Mouse (Mus musculus) retina, postnatal 1 day (tissue): ENCODE results near the gene Nme3.

Experiments
- DNase-seq: peaks from one replicate; pipeline ENCODE4 v3.0.0-alpha.2; 2012

Nme3 gene

DNA sequence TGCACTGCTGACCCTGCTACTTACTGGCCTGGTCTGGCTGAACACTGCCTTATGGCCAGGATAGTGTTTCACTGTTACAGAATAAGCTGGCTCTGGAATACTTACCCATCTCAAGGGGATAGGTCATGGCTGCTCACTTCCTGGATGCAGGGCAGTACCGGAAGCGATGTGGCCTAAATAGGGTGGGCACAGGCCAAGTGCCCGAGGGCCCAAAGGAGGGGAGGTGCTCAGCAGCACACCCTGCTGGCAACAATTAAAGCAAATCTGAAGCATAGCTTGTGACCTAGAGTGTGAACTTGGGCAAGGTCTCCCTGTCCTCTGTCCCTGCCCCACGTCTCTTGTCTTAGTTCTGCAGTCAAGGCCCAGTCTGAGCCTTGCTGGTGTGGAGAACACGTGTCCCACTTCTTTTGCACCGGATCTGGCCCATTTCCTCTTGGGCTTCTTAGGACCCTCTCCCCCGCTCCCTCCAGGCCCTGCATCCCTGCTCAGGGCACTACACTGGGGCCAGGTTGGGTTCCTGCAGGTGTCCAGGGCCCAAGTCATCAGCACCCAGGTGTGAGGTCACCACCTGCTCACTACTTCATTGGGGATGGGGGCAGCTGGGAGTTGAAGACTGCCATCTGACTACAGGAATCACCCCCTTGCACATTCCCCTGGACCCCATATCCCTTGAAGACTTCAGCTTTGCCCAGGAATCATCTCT is 14.4 kb upstream of the Nme3 start:
- DNase-seq: peak; percentile 79

GRCm38 (mm10) chr17:24884391-24884790 is 11.9 kb upstream of the Nme3 start:
- no peak for DNase-seq

DNA sequence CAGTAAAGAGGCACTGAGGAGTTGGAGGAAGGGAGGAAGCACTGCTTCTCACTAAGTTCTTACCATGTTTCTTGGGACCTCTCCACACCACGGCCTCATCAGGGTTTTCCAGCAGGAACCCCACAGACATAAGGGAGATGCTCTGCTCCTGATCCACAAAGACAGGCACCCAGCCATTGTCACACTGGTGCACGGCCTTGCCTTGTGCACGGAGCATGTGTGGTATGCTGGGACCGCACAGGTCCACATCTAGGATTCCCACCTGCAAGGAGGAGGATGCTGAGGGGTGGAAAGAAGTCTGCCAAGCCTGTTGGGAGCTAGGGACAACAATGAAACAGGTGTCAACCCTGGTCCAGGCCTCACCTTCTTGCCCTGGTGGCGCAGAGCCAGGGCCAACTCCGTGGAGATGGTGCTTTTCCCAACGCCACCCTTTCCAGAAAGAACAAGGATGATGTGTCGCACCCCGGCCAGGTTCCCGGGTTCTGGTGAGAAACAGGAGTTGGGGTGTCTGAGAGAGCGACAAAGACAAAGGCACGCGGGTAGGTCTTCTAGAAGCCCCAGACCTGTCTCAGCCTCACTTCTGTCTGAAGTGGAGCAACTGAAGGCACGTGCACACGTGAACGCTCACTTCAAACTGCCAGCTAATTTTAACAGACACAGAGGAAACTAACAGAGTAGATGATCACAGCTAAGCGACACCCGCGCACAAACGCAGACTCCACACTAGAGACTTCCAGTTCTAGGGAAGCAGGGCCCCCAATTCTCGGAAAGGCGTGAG is 10.8 kb upstream of the Nme3 start:
- DNase-seq: no peak

GRCm38 (mm10) chr17:24886134-24886931 is 10.0 kb upstream of the Nme3 start, which contains the start of the genes Nubp2 and Spsb3:
Gene Nubp2 (minus strand): TSS chr17:24886349.
Gene Spsb3 (plus strand): TSS chr17:24886643.
- DNase-seq: peak; percentile 100

DNA sequence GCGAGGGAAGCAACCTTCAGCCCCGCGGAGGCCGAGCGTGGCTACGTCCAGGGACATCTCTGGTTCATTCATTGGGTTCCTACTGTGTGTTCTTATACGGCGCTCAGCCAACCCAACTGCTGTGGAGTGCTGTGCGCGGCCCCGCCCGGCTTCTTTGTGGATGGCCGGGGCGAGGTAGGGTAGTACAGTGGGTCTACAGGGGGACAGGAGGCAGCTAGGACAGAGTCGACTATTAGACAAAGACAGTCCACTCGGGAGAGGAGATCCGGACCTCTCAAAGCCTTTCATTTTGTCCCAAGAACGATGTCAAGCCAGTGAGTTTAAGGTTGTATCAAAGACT is 9.4 kb upstream of the Nme3 start:
- no peak for DNase-seq

DNA sequence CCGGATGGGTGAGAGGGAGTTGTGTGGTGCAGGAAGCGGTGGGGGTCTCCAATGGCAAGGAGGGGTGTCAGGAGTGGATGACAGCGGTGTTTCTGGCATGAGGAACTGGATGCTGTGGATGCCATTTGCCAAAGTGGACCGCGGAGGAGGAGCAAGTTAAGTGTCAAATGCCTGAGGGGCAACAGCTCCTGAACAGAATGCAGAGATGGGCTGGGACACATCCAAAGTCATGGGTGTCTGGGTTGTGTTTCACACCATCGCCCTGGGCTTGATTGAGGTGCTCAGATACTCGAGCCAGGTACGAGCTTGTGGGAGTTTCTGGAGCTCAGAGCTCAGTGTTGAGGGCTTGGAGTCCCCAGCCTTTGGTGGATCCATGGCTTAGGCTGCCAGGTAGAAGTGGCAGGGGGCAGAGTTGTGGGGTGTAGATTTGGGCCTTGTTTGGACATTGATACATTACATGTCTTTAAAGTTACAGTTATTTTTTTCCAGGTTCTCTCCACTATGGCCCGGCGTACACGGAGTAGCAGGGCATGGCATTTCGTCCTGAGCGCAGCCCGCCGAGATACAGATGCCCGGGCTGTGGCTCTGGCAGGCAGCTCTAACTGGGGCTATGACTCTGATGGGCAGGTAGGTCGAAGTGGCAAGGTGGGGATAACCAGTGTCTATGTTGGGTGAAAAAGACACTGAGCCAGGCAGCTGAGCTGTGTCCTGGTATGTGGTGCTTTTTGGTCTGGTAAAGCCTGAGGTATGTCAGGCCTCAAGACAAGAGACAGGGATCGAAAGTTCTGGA is 8.8 kb upstream of the Nme3 start:
- DNase-seq: no peak

DNA sequence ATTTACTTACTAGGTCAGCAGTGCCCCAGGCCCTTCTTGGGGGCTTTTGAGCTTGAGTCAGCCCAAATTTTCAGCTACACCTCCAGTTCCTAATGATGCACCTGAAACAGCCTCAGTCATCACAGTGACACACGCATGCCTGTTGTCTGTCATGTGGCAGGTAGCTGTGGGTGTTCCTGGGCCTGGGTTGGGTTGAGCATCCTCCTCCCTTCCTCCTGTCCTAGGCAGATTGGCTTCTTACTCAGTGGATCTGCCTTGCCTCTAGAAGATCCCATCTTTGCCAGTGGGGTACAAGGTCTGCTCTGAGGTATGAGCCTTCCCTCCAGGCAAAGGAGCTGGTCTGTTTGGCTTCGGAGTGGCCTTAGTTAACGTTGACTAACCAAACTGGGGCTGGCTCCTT is 7.4 kb upstream of the Nme3 start:
- no peak for DNase-seq

DNA sequence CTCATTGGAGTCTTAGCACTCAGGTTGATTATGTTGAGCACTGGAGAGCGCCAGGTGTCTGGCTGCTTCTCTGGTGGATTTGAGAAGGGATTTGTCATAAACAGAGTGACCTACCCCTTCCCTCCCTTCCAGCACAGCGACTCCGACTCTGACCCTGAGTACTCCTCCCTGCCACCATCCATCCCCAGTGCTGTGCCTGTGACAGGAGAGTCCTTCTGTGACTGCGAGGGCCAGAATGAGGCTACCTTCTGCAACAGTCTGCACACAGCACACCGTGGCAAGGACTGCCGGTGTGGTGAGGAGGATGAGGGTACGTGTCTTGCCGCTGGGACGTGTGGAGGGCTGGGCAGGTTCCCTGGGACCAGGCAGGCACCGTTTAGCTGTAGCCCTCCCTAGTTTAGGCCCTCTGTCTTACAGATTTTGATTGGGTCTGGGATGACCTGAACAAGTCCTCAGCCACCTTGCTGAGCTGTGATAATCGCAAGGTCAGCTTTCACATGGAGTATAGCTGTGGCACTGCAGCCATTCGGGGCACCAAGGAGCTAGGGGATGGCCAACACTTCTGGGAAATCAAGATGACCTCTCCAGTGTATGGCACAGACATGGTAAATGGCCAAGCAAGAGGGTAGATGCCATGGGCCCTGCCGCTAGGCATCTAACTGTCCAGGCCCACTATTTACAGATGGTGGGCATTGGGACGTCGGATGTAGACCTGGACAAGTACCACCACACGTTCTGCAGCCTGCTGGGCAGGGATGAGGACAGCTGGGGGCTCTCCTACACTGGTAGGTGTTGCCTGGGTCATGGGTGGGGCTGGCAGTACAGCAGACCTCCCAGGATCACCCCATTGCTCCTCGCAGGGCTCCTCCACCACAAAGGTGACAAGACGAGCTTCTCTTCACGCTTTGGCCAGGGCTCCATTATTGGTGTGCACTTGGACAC is 5.9 kb upstream of the Nme3 start:
- no peak for DNase-seq

DNA sequence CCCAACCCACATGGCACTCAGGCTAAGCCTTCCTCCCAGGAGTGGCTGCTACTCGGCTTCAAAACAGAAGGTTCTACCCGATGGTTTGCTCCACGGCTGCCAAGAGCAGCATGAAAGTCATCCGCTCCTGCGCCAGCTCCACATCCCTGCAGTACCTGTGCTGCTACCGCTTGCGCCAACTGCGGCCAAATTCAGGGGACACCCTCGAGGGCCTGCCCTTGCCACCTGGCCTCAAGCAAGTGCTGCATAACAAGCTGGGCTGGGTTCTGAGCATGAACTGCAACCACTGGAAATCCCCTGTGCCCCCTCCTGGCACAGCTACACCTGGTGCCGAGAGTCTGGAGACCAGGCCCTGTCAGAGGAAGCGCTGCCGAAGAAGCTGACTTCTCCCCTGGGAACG is 5.0 kb upstream of the Nme3 start:
- DNase-seq: no peak

GRCm38 (mm10) chr17:24892785-24893184 is 3.5 kb upstream of the Nme3 start:
- DNase-seq: no peak

GRCm38 (mm10) chr17:24893276-24893675 is 3.0 kb upstream of the Nme3 start:
- DNase-seq: no peak

DNA sequence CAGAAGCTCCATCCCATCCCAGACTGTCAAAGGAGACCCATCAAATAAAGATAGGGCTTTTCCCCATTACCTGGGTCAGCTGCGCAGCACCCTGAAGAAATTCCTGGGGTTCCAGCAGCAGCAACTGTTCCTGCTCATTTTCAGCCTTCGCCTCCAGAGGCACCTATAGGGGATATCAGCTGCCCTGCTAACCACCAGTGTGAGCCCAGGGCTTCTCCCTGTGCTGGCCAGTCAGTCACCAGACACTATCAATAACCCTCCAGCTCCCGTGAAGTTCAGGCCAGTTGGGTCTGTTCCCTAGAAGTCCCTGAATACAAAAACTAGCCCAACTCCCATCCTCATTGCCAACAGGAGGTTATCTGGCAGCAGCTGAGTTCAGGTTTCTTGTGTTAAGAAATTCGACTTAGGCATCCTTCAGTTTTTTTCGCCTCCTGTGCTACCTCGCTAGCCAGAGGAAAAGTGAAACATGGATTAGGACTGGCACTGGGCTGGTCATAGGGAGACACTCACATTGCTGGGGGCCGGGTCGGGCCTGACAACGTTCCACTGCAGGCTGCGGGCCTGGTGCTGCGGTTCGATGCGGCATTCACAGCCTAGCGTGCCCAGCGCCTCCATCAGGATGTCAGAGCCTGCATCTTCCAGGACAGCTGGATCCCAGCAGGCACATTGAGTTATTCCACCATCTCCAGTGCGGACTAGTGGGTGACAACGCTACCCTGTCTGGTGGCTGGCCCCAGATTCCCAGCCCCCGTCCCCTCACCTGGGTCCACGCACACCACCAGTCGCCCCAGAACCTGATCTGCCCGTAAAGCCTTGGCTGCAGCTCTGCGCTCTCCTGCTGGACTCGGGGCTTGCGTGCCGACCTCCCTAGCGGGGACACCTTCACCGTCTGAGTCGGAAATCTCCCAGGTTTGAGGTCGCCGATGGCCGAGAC is 2.0 kb upstream of the Nme3 start:
- no peak for DNase-seq

GRCm38 (mm10) chr17:24894995-24895547 is 1.2 kb upstream of the Nme3 start, which contains the start of the genes Eme2 and Mrps34:
Gene Eme2 (minus strand): TSS chr17:24895087.
Gene Mrps34 (plus strand): TSS chr17:24895116.
- DNase-seq: peak; percentile 95

- no peak for DNase-seq
Observed at GRCm38 (mm10) chr17:24895571-24896240, 594 bp upstream of the Nme3 start.

- DNase-seq: no peak
Observed at GRCm38 (mm10) chr17:24896993-24897269, 631 bp downstream of the Nme3 start.

GRCm38 (mm10) chr17:24897600-24897999 is 1.3 kb downstream of the Nme3 start:
- no peak for DNase-seq

- no peak for DNase-seq
Observed at GRCm38 (mm10) chr17:24898041-24898854, 1.9 kb downstream of the Nme3 start.

DNA sequence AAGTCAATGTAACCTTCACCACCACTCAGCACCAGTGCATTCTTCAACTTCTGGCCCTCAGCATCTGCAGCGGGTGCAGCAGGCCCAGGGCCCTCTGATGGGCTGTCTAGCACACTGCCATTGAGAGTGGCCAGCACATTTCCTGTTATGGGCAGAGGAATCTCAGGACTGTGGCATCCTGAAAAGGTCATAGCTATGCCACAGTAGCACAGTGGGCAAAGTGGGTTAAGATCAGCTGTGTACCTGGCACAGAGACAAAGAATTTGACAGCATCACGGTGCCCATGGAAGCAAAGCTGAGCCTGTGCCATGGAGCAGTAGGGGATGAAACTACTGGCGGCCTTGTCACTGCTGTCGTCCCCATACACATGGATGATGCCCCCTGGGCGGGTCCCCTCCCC is 2.9 kb downstream of the Nme3 start:
- no peak for DNase-seq

GRCm38 (mm10) chr17:24900014-24900413 is 3.7 kb downstream of the Nme3 start:
- DNase-seq: no peak
